Mouse (Mus musculus) liver, embryonic 14.5 days (tissue): ENCODE results near the gene Chmp2b.

Experiments
- CTCF ChIP-seq: IDR thresholded peaks from 2 replicates; pipeline ENCODE4 v1.5.1; 2016; ENCODE audit warnings: antibody characterized with exemption, low read depth, control low read depth
- EP300 ChIP-seq: IDR thresholded peaks from 2 replicates; pipeline ENCODE4 v1.6.1; 2016; ENCODE audit warnings: antibody characterized with exemption, low read depth

DNA sequence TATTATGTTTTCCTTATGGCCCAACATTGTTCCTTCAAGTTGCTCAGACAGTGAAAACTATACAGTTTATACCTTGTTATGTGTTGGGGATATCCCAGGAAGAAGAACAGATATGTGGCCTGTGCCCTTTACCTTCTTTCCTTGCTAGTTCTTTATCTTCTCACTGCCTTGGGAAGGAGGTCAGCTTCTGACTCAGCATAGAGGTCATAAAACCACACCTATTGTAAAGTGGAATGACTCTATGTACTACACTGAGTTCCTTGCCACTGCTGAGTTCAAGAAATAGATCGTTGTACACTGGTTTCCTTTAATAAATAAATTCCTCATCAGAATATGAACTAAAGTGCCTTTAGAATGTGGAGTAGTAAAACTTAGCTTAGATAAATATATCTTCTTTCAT, 2.4 kb upstream of the Chmp2b start:
- no peak for TF ChIP-seq CTCF
- TF ChIP-seq EP300 = no peak
